Mouse (Mus musculus) urinary bladder, adult 2 months (tissue): ENCODE results near the gene Mid1ip1. TPM values are rescaled to one million over a fixed set of nuclear protein-coding genes. Genes with fewer than 3 reads are reported as not detected.

ENCODE experiments used
- DNase-seq: peaks from one replicate; pipeline ENCODE4 v3.0.0; 2022; ENCODE audit warnings: low spot score
- polyA plus RNA-seq: library from polyadenylated mRNA; depleted of rRNA; stranded (reverse); fragments of >200 nt; gene quantifications from 2 replicates; pipeline ENCODE4 v1.2.3, GENCODE M21; 2012; rRNA removed

The Mid1ip1 gene
- polyA plus RNA-seq = 59.4 and 64.1 TPM in 2 replicates

GRCm38 (mm10) chrX:10714696-10715140, at the start of gene Mid1ip1:
TSS of gene Mid1ip1 (plus strand) at chrX:10715013.
- peak; percentile 42 for DNase-seq

GRCm38 (mm10) chrX:10694455-10695180, 20.2 kb upstream of the Mid1ip1 start:
- no peak for DNase-seq

GRCm38 (mm10) chrX:10706728-10707127, 8.1 kb upstream of the Mid1ip1 start:
- DNase-seq = no peak

GRCm38 (mm10) chrX:10713839-10714637, 775 bp upstream of the Mid1ip1 start:
- DNase-seq = no peak

DNA sequence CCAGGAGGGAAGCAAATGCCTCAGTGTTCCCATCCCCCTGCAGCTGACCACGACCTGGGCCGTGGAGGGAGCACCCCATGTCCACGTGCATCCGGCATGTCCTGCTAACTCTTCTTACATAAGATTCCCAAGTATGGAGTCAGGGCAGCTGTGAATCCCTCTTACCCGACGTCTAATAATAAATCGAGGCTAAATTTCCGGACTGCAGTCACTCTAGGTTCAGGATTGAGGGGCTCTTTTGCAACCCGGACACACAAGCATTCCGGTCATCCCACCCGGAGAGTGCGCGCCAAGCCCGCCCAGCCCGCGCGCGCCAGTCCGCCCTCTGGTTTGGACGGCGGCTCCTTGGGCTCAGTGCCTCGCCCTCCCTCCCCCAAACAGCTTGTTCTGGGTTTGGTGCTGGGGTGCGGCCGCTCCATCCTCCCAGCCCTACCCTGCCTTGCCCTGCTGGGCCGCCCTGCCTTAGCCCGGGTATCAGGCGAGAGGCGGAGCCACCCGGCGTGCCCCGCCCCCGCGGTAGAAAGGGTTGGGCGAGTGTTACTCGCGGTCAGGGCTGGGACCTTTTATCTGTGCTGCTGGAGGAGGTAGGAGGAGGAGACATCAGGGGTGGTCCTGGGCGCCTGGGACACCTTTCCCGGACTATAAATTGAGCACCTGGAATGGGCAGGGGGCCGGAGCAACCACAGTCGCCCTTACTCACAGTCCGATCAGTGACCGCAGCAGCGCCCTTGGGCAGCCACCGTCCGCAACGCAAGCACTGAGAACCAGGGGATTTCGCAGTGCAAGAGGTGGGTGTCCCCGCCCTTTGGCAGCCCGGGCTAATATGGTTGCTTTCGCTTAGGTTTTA, 2.3 kb downstream of the Mid1ip1 start:
- peak; percentile 77 for DNase-seq

- peak; percentile 34 for DNase-seq
Observed at GRCm38 (mm10) chrX:10718021-10718837, 3.4 kb downstream of the Mid1ip1 start.

DNA sequence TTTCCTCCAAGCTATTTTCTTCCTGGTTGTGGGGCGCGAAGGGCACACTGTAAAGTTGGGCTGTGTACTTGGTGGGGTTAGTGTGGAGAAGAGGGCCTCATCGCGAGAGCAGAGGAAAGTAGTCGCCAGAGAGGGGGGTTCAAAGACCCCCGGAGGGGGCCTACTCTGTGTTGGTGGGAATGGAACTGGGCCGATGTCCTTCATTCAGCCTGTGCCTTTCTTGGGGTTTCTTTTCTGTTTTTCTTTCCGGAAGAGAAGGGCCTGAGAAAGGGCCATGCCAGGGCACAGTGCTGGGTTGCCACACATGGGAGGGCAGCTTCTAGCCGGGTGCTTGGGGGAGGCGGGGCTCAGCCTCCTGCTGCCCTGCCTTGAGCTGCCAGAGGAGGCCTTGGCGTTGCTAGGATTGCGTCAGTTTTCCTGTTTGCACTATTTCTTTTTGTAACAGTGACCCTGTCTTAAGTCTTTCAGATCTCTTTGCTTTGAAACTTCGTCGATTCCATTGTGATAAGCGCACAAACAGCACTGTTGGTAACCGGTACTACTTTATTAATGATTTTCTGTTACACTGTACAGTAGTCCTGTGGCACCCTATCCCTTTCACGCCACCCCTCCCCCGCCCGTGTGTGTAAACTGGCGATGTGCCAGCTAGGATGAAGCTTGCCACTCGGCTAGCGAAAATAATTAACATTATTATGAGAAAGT, 4.2 kb downstream of the Mid1ip1 start:
- peak; percentile 39 for DNase-seq

- no peak for DNase-seq
Observed at GRCm38 (mm10) chrX:10720391-10720790, 5.6 kb downstream of the Mid1ip1 start.

DNA sequence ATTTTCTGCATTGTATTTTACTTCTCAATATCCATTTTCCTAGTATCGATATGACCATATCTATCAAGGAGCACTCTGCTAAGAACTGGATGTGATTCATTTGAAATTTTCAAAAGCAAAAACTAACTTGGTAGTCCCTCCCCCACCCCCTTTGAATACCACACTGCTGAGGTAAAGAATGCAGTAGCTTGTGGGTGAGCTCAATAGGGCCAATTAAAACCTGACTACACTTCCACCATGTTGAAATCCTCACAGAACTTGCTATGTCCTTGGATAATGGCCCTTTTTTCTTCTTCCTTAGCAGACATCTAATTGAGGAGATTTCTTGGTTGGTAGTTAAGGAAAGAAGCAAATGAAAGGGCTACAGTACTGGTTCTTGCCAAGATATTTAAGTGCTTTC, 9.8 kb downstream of the Mid1ip1 start:
- DNase-seq = no peak

GRCm38 (mm10) chrX:10729488-10729887, 14.7 kb downstream of the Mid1ip1 start:
- no peak for DNase-seq

DNA sequence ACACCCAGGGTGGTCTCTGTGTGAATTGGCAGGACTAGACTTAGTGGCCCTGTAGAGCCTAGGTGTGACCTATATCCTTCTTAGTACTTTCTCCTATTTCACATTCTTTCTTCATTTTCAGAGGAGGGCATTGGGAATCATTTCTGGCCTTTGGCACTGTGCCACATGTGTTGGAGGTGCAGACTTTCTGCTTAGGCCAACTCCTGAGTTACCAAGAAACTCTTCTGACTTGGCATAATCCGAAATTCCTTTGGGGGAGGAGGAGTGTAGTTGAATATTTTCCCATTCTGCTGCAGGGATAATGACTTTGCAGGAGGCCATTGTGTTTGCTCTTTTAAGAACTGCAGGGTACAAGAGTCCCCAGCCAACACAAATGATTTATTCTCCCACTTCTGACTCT, 19.6 kb downstream of the Mid1ip1 start:
- no peak for DNase-seq

GRCm38 (mm10) chrX:10734874-10735273, 20.1 kb downstream of the Mid1ip1 start:
- DNase-seq = no peak

DNA sequence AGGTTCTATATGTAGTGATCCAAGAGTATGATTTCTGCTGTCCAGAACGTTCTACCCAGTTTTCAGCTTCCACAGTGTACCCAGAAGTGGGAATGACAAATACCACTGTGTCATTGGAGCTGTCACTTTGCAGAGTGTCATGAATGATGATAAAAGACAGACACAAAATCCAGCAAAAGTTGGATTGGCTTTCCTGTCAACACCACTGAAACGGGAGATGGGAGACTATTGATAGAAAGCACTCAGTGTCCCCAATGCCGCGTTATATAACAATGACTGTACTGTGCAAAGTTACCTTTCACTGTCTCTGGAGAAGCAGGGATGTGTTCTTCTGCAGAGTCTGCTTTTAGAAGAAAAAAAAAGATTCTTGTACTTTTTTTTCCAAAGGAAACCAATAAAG, 44.1 kb downstream of the Mid1ip1 start:
- DNase-seq = no peak

- DNase-seq = no peak
Observed at GRCm38 (mm10) chrX:10763476-10764016, 48.7 kb downstream of the Mid1ip1 start.

Other genes starting within 250 kb of the Mid1ip1 start
- 93.6 and 109 TPM in 2 replicates for gene Tspan7, start 229.9 kb upstream of the Mid1ip1 start, polyA plus RNA-seq